Mouse (Mus musculus): ENCODE results near the gene Fa2h. TPM values are rescaled to one million over a fixed set of nuclear protein-coding genes. Genes with fewer than 3 reads are reported as not detected.

The Fa2h gene
- total and polyA plus RNA-seq, 2 experiments, result 0.06 to 0.09 TPM

- H3K4me3 ChIP-seq (ENCODE audit: insufficient read depth, low read depth, low read length), result no peak overlapping the region
- H3K79me2 ChIP-seq (ENCODE audit: control insufficient read depth, insufficient read depth, low read length), result no peaks in the 10 kb centered on the region
- no peaks in the 10 kb centered on the region for H3K4me1 ChIP-seq (ENCODE audit: control insufficient read depth, insufficient read depth, low read length)
- no peaks in the 10 kb centered on the region for H3K27me3 ChIP-seq (ENCODE audit: control insufficient read depth, insufficient read depth, low read length)
- no peak overlapping the region for H3K27ac ChIP-seq (replicated peaks; ENCODE audit: insufficient read depth, low read depth, low read length)
- H3K9ac ChIP-seq (ENCODE audit: low read depth, low read length), result no peak overlapping the region
- H3K36me3 ChIP-seq (ENCODE audit: control insufficient read depth, insufficient read depth, low read length), result no peaks in the 10 kb centered on the region
- TF ChIP-seq CTCF (IDR thresholded peaks at IDR 0.05; ENCODE audit: low read depth, low read length), result no peak
- 90% methylated on average over 4 of the region's 4 CpGs for WGBS
- no peak for DNase-seq (ENCODE audit: extremely low read depth, low read depth, low spot score)
Measured at GRCm38 (mm10) chr8:111357433-111357832, 36.2 kb downstream of the Fa2h start.

- no peak for TF ChIP-seq POLR2A (IDR thresholded peaks at IDR 0.05; ENCODE audit: extremely low read depth, insufficient read depth, low read length)
- TF ChIP-seq CTCF (IDR thresholded peaks at IDR 0.05; ENCODE audit: low read depth, low read length), result no peak
- 93% methylated on average over 9 of the region's 9 CpGs for WGBS
- no peak overlapping the region for H3K9ac ChIP-seq (ENCODE audit: low read depth, low read length)
- no peaks in the 10 kb centered on the region for H3K4me1 ChIP-seq (ENCODE audit: control insufficient read depth, insufficient read depth, low read length)
- no peaks in the 10 kb centered on the region for H3K36me3 ChIP-seq (ENCODE audit: control insufficient read depth, insufficient read depth, low read length)
- no peak for DNase-seq (ENCODE audit: extremely low read depth, low read depth, low spot score)
- no peaks in the 10 kb centered on the region for H3K27me3 ChIP-seq (ENCODE audit: control insufficient read depth, insufficient read depth, low read length)
- no peaks in the 10 kb centered on the region for H3K79me2 ChIP-seq (ENCODE audit: control insufficient read depth, insufficient read depth, low read length)
- no peak overlapping the region for H3K4me3 ChIP-seq (ENCODE audit: insufficient read depth, low read depth, low read length)
- H3K27ac ChIP-seq (replicated peaks; ENCODE audit: insufficient read depth, low read depth, low read length), result no peak overlapping the region
Measured at GRCm38 (mm10) chr8:111353497-111353896, 40.1 kb downstream of the Fa2h start.

GRCm38 (mm10) chr8:111352289-111352688 lies 41.3 kb downstream of the Fa2h start:
- Histone ChIP-seq H3K79me2 (ENCODE audit: control insufficient read depth, insufficient read depth, low read length) (no peaks in the 10 kb centered on the region), H3K4me3 (ENCODE audit: insufficient read depth, low read depth, low read length) (no peak overlapping the region), H3K27me3 (ENCODE audit: control insufficient read depth, insufficient read depth, low read length) (no peaks in the 10 kb centered on the region), H3K9ac (ENCODE audit: low read depth, low read length) (no peak overlapping the region), H3K36me3 (ENCODE audit: control insufficient read depth, insufficient read depth, low read length) (no peaks in the 10 kb centered on the region), H3K27ac (replicated peaks; ENCODE audit: insufficient read depth, low read depth, low read length) (no peak overlapping the region), H3K4me1 (ENCODE audit: control insufficient read depth, insufficient read depth, low read length) (no peaks in the 10 kb centered on the region)
- TF ChIP-seq POLR2A (IDR thresholded peaks at IDR 0.05; ENCODE audit: extremely low read depth, insufficient read depth, low read length), result no peak
- TF ChIP-seq CTCF (IDR thresholded peaks at IDR 0.05; ENCODE audit: low read depth, low read length), result no peak
- WGBS, result 90% methylated on average over 5 of the region's 5 CpGs
- no peak for DNase-seq (ENCODE audit: extremely low read depth, low read depth, low spot score)

GRCm38 (mm10) chr8:111350577-111350976 lies 43.0 kb downstream of the Fa2h start:
- Histone ChIP-seq H3K4me1 (ENCODE audit: control insufficient read depth, insufficient read depth, low read length) (no peaks in the 10 kb centered on the region), H3K79me2 (ENCODE audit: control insufficient read depth, insufficient read depth, low read length) (no peaks in the 10 kb centered on the region), H3K4me3 (ENCODE audit: insufficient read depth, low read depth, low read length) (no peak overlapping the region), H3K27me3 (ENCODE audit: control insufficient read depth, insufficient read depth, low read length) (no peaks in the 10 kb centered on the region), H3K27ac (replicated peaks; ENCODE audit: insufficient read depth, low read depth, low read length) (no peak overlapping the region), H3K9ac (ENCODE audit: low read depth, low read length) (no peak overlapping the region), H3K36me3 (ENCODE audit: control insufficient read depth, insufficient read depth, low read length) (no peaks in the 10 kb centered on the region)
- DNase-seq (ENCODE audit: extremely low read depth, low read depth, low spot score), result no peak
- TF ChIP-seq POLR2A (IDR thresholded peaks at IDR 0.05; ENCODE audit: extremely low read depth, insufficient read depth, low read length) (no peak), CTCF (IDR thresholded peaks at IDR 0.05; ENCODE audit: low read depth, low read length) (no peak)
- 94% methylated on average over 6 of the region's 6 CpGs for WGBS

- WGBS, result 6% methylated on average over 5 of the region's 5 CpGs
Measured at GRCm38 (mm10) chr8:111343225-111343624, 50.4 kb downstream of the Fa2h start.

GRCm38 (mm10) chr8:111340186-111340585 lies 53.4 kb downstream of the Fa2h start:
- H3K36me3 ChIP-seq (ENCODE audit: control insufficient read depth, insufficient read depth, low read length), result no peaks in the 10 kb centered on the region

More at GRCm38 (mm10) chr8:111343225-111343624, 50.4 kb downstream of the Fa2h start:
- peak; percentile 62 for DNase-seq (ENCODE audit: extremely low read depth, low read depth, low spot score)
- peak; percentile 99 for TF ChIP-seq CTCF (IDR thresholded peaks at IDR 0.05; ENCODE audit: low read depth, low read length)
- no peak for TF ChIP-seq POLR2A (IDR thresholded peaks at IDR 0.05; ENCODE audit: extremely low read depth, insufficient read depth, low read length)
- no peak overlapping the region for H3K4me3 ChIP-seq (ENCODE audit: insufficient read depth, low read depth, low read length)
- H3K79me2 ChIP-seq (ENCODE audit: control insufficient read depth, insufficient read depth, low read length), result no peaks in the 10 kb centered on the region
- H3K9ac ChIP-seq (ENCODE audit: low read depth, low read length), result no peak overlapping the region
- H3K27ac ChIP-seq (replicated peaks; ENCODE audit: insufficient read depth, low read depth, low read length), result no peak overlapping the region
- H3K27me3 ChIP-seq (ENCODE audit: control insufficient read depth, insufficient read depth, low read length), result no peaks in the 10 kb centered on the region
- no peaks in the 10 kb centered on the region for H3K4me1 ChIP-seq (ENCODE audit: control insufficient read depth, insufficient read depth, low read length)
- no peaks in the 10 kb centered on the region for H3K36me3 ChIP-seq (ENCODE audit: control insufficient read depth, insufficient read depth, low read length)

More at GRCm38 (mm10) chr8:111340186-111340585, 53.4 kb downstream of the Fa2h start:
- H3K79me2 ChIP-seq (ENCODE audit: control insufficient read depth, insufficient read depth, low read length), result no peaks in the 10 kb centered on the region
- no peaks in the 10 kb centered on the region for H3K4me1 ChIP-seq (ENCODE audit: control insufficient read depth, insufficient read depth, low read length)
- H3K27ac ChIP-seq (replicated peaks; ENCODE audit: insufficient read depth, low read depth, low read length), result no peak overlapping the region
- no peaks in the 10 kb centered on the region for H3K27me3 ChIP-seq (ENCODE audit: control insufficient read depth, insufficient read depth, low read length)
- no peak overlapping the region for H3K9ac ChIP-seq (ENCODE audit: low read depth, low read length)
- DNase-seq (ENCODE audit: extremely low read depth, low read depth, low spot score), result no peak
- TF ChIP-seq POLR2A (IDR thresholded peaks at IDR 0.05; ENCODE audit: extremely low read depth, insufficient read depth, low read length), result no peak
- TF ChIP-seq CTCF (IDR thresholded peaks at IDR 0.05; ENCODE audit: low read depth, low read length), result no peak
- WGBS, result 85% methylated on average over 3 of the region's 3 CpGs
- no peak overlapping the region for H3K4me3 ChIP-seq (ENCODE audit: insufficient read depth, low read depth, low read length)

Data from liver, adult 2 months (tissue).